Mouse (Mus musculus): ENCODE data around the gene Plekhg5. TPM values are rescaled to one million over a fixed set of nuclear protein-coding genes. Genes with fewer than 3 reads are reported as not detected.
A peak's percentile ranks its signal among the peaks of the same experiment; 100 is the strongest.

The Plekhg5 gene
- polyA plus RNA-seq, 1 experiment from 2014 or later = 13.8 TPM

DNA sequence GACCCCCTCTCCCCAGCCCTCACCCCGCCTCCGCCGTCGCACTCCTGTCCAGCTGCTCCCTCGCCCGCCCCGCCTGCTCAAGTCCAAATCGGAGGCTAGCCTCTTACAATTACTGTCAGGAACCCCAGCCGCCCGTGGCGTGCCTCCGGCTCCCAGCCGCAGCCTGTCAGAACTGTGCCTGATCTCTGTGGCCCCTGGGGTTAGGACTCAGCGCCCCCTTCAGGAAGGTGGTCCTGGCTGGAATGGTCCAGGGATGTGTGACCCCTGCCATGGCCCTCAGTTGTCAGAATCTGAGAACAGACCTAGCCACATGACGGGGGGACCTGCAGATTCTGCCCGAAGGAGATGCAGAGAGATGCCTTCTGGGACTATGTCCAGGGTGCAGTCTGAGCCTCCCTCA lies 41.8 kb downstream of the Plekhg5 start:
- H3K27me3 ChIP-seq (replicated peaks; ENCODE audit: control insufficient read depth, insufficient read depth, low read length) = peaks cover 49% of the 10 kb centered on the region
- H3K4me3 ChIP-seq (ENCODE audit: low read length) = no peak overlapping the region
- no peak overlapping the region for H3K27ac ChIP-seq (ENCODE audit: low read depth, low read length)
- no peaks in the 10 kb centered on the region for H3K9me3 ChIP-seq (ENCODE audit: control insufficient read depth, low read length)
- 56% methylated on average over 16 of the region's 16 CpGs for WGBS
- no peak overlapping the region for H3K4me2 ChIP-seq (ENCODE audit: low read length)
- no peak for ATAC-seq
- peaks cover 8% of the 10 kb centered on the region for H3K36me3 ChIP-seq (ENCODE audit: control insufficient read depth, insufficient read depth, low read length)
- no peak overlapping the region for H3K9ac ChIP-seq (ENCODE audit: low read depth, low read length)
- H3K4me1 ChIP-seq (ENCODE audit: control insufficient read depth, insufficient read depth, low read depth, low read length) = peaks cover 7% of the 10 kb centered on the region; the same call in 1 of the 2 replicates

DNA sequence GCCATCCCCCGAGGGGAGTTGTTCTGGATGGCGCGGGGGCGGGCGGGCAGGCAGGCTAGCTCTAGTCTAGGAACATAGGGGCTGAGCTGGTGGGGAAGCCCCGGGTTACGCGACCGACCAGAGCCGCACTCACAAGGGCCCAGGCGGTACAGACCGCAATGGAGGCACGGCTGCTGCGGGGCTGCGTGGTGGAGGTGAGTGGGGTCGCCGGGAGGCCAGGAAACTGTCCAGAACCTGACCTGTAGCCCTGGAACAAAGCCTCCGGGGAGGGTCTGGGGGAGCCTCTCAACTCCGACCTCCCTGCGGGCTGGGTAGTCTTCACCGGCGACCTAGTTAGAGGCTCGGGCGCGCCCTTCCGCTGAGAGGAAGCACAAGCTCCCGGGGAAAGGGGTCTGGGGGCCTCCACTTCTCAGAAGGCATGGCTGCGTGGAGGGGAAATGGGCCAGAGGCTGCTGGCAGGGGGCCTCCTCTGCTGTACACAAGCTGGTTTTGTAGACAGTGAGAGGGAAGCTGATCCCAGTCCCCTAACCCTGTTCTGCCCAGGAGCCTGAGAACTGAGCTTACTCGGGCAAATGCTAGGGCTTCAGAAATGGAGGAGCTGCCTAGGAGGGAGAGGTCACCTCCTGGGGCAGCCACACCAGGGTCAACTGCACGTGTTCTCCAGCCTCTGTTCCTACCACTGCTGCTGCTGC lies 43.8 kb downstream of the Plekhg5 start, which contains the start of gene Tnfrsf25:
Gene Tnfrsf25 (plus strand): TSS at position 14 of the 692 bp plus-strand sequence.
- Histone ChIP-seq H3K9me3 (ENCODE audit: control insufficient read depth, low read length) (no peaks in the 10 kb centered on the region), H3K4me2 (ENCODE audit: low read length) (peak within 1 kb of the TSS; percentile 21; the same call in 1 of the 2 replicates), H3K27me3 (replicated peaks; ENCODE audit: control insufficient read depth, insufficient read depth, low read length) (peaks cover 69% of the 10 kb centered on the region), H3K4me3 (ENCODE audit: low read length) (no peak within 1 kb of the TSS), H3K27ac (ENCODE audit: low read depth, low read length) (no peak within 1 kb of the TSS), H3K36me3 (ENCODE audit: control insufficient read depth, insufficient read depth, low read length) (peaks cover 8% of the 10 kb centered on the region), H3K4me1 (ENCODE audit: control insufficient read depth, insufficient read depth, low read depth, low read length) (peaks cover 23% of the 10 kb centered on the region), H3K9ac (ENCODE audit: low read depth, low read length) (no peak within 1 kb of the TSS)
- WGBS = 3% methylated on average over 30 of the region's 30 CpGs
- 0 out of 2 replicates have a peak, but pooled peaks have one; percentile 4 for ATAC-seq

DNA sequence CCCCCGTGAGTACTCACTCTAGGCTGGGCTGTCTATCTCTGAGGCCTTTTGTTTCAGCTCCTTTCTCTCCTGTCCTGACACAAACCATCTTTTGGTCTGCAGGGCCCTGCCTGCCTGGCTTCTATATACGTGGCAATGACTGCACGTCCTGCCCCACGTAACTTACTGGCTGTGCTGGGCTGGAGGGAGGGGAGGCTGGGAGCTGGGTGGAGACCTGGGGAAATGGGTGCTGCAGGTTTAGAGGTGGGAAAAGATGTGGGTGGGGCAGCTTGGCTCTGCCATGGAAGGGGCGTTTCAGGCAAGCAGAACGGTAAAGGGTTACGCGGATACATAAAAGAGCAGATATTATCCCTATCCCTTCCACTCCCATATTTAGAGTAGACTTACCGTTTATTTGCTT lies 45.2 kb downstream of the Plekhg5 start:
- WGBS = 68% methylated on average over 9 of the region's 9 CpGs
- no peaks in the 10 kb centered on the region for H3K9me3 ChIP-seq (ENCODE audit: control insufficient read depth, low read length)
- H3K4me1 ChIP-seq (ENCODE audit: control insufficient read depth, insufficient read depth, low read depth, low read length) = peaks cover 25% of the 10 kb centered on the region
- no peak for ATAC-seq
- no peak overlapping the region for H3K4me2 ChIP-seq (ENCODE audit: low read length)
- H3K27me3 ChIP-seq (replicated peaks; ENCODE audit: control insufficient read depth, insufficient read depth, low read length) = peaks cover 81% of the 10 kb centered on the region
- H3K36me3 ChIP-seq (ENCODE audit: control insufficient read depth, insufficient read depth, low read length) = peaks cover 8% of the 10 kb centered on the region
- H3K27ac ChIP-seq (ENCODE audit: low read depth, low read length) = no peak overlapping the region
- H3K4me3 ChIP-seq (ENCODE audit: low read length) = no peak overlapping the region
- H3K9ac ChIP-seq (ENCODE audit: low read depth, low read length) = no peak overlapping the region

DNA sequence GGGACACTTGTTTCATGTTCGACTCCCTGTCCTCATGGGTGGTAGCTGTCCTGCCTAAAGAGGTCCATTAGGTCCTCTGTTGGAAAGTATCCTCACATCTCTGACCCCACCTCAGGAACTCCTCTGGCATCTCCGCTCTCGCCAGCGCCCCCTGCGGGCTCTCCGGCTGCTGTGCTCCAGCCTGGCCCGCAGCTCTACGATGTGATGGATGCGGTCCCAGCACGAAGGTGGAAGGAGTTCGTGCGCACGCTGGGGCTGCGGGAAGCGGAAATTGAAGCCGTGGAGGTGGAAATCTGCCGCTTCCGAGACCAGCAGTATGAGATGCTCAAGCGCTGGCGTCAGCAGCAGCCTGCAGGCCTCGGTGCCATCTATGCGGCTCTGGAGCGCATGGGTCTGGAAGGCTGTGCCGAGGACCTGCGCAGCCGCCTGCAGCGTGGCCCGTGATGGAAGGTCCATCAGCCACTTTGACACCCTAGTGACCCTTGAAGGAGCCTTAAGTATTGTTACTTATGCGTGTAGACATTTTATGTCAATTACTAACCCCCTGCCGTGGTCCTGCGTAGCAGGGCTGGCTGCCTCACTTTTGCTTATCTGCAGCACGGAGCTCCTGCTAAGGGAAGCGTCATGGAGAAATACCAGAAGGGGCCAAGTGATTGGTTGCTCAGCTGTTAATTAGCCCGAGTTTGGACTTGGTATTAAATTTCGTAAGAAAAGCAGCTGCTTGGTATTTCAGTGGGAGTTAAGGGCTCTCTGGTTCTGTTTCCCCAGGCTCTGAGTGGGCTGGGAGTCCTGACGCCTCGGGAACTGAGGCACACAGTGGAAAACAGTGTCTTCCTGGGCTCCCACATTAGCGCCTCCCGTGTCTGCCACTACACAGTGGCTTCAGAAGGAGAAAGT lies 47.3 kb downstream of the Plekhg5 start:
- H3K4me3 ChIP-seq (ENCODE audit: low read length) = peak overlapping the region; percentile 22
- H3K4me2 ChIP-seq (ENCODE audit: low read length) = peak overlapping the region; percentile 37
- ATAC-seq = no peak; the same call in 1 of the 2 replicates
- peaks cover 3% of the 10 kb centered on the region; the same call in 1 of the 2 replicates for H3K36me3 ChIP-seq (ENCODE audit: control insufficient read depth, insufficient read depth, low read length)
- H3K27ac ChIP-seq (ENCODE audit: low read depth, low read length) = no peak overlapping the region
- peak overlapping the region; percentile 45; the same call in 1 of the 2 replicates for H3K9ac ChIP-seq (ENCODE audit: low read depth, low read length)
- peaks cover 91% of the 10 kb centered on the region for H3K27me3 ChIP-seq (replicated peaks; ENCODE audit: control insufficient read depth, insufficient read depth, low read length)
- WGBS = 6% methylated on average over 37 of the region's 39 CpGs
- H3K9me3 ChIP-seq (ENCODE audit: control insufficient read depth, low read length) = no peaks in the 10 kb centered on the region
- peaks cover 25% of the 10 kb centered on the region for H3K4me1 ChIP-seq (ENCODE audit: control insufficient read depth, insufficient read depth, low read depth, low read length)

DNA sequence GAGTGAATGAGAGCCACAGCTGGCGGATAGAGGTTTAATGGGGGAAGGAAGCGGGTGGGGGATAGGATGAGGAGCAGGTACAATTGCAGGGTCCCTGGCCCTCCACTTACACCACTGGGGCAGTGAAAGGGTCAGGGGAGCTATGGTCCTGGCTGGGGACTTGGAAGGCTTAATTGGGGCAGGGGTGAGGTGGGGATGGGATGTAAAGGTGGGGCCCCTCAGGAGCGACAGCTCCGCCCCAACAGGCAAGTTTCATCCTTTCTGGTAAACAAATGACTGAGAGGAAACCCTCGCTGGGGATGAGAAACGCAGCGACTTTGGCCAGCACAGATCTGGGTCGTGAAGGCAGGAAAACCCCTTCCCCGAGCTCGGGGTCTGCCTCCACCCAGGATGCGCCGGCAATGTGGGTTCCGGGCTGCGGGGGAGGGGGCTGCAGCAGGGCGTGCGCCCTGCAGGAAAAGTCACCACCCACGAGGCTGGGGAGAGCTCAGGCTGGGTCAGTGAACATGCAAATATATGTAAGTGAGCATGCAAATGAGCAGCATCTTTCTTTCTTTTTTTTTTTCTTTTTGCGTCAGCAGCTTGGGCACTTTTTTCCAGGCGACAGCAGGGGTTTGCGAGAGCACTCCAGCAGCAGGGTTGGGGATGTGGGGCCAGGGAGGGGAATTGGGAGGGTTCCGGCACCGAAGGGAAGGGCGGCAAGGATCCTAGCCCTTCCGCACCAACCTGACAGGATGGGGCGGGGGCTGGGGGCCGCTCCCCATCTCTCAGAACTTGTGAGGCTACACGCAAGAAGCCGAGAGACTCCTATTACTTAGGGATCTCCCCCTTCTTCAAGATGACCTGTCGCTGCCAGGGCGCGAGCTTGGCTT lies 48.2 kb downstream of the Plekhg5 start:
- no peaks in the 10 kb centered on the region for H3K9me3 ChIP-seq (ENCODE audit: control insufficient read depth, low read length)

DNA sequence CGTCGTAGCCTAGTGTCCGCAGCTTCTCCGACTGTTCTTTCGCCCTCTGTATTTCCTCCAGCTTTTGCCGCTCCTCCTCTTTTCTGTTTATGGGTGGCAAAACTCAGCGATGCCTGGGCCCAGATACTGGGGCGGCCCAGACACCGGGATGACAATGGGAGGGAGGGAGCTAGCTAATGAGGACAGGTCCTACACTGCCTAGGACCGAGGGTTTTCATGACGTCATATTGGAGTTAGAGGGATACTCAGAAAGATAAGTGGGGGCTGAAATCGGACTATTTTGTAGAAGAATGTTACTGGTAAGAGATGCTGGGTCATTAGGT lies 48.8 kb downstream of the Plekhg5 start:
- H3K4me2 ChIP-seq (ENCODE audit: low read length) = peak overlapping the region; percentile 25; the same call in 1 of the 2 replicates
- H3K4me3 ChIP-seq (ENCODE audit: low read length) = no peak overlapping the region; the same call in 1 of the 2 replicates

More for the DNA sequence above, 48.2 kb downstream of the Plekhg5 start:
- peak overlapping the region; percentile 25; the same call in 1 of the 2 replicates for H3K4me2 ChIP-seq (ENCODE audit: low read length)
- peak overlapping the region; percentile 16; the same call in 1 of the 2 replicates for H3K4me3 ChIP-seq (ENCODE audit: low read length)
- ATAC-seq = no peak
- WGBS = 4% methylated on average over 31 of the region's 31 CpGs
- H3K27me3 ChIP-seq (replicated peaks; ENCODE audit: control insufficient read depth, insufficient read depth, low read length) = peaks cover 90% of the 10 kb centered on the region
- H3K27ac ChIP-seq (ENCODE audit: low read depth, low read length) = no peak overlapping the region
- no peak overlapping the region for H3K9ac ChIP-seq (ENCODE audit: low read depth, low read length)
- H3K4me1 ChIP-seq (ENCODE audit: control insufficient read depth, insufficient read depth, low read depth, low read length) = peaks cover 31% of the 10 kb centered on the region
- no peaks in the 10 kb centered on the region for H3K36me3 ChIP-seq (ENCODE audit: control insufficient read depth, insufficient read depth, low read length)

DNA sequence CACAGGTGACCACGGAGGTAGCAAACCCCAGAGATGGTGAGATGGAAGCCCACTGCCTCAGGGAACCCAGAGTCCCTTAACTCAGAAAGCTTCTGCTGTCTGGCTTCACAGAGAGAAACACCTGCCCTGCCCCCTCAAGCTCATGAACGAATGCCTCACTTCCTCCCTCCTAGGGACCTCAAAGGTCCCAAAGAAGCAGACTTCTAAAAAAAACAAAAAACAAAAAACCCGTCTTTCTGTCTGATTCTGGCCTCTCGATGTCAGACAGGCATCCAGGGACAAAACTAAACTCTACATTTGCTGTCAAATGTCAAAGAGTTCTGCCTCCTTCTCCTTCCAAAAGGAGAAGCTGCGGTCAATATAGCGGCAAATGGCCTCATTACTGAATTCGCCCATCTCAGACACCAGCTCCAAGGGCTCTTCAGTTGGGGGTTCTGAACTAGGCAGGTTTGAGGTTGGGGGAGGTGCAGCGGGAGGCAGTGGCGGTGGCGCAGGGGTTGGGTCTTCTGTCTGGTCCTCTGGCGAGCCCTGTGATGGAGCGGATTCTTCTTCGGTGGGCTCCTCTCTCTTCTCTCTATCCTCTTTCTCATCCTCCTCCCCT lies 52.2 kb downstream of the Plekhg5 start:
- Histone ChIP-seq H3K27ac (ENCODE audit: low read depth, low read length) (no peak overlapping the region), H3K27me3 (replicated peaks; ENCODE audit: control insufficient read depth, insufficient read depth, low read length) (peaks cover 90% of the 10 kb centered on the region), H3K9me3 (ENCODE audit: control insufficient read depth, low read length) (no peaks in the 10 kb centered on the region), H3K9ac (ENCODE audit: low read depth, low read length) (no peak overlapping the region), H3K4me1 (ENCODE audit: control insufficient read depth, insufficient read depth, low read depth, low read length) (peaks cover 35% of the 10 kb centered on the region), H3K4me2 (ENCODE audit: low read length) (no peak overlapping the region), H3K4me3 (ENCODE audit: low read length) (no peak overlapping the region), H3K36me3 (ENCODE audit: control insufficient read depth, insufficient read depth, low read length) (no peaks in the 10 kb centered on the region)
- 7% methylated on average over 12 of the region's 13 CpGs for WGBS
- ATAC-seq = no peak

More for the DNA sequence above, 48.8 kb downstream of the Plekhg5 start:
- peaks cover 92% of the 10 kb centered on the region for H3K27me3 ChIP-seq (replicated peaks; ENCODE audit: control insufficient read depth, insufficient read depth, low read length)
- ATAC-seq = no peak
- H3K4me1 ChIP-seq (ENCODE audit: control insufficient read depth, insufficient read depth, low read depth, low read length) = peaks cover 31% of the 10 kb centered on the region
- WGBS = 3% methylated on average over 12 of the region's 12 CpGs
- H3K27ac ChIP-seq (ENCODE audit: low read depth, low read length) = no peak overlapping the region
- no peaks in the 10 kb centered on the region for H3K36me3 ChIP-seq (ENCODE audit: control insufficient read depth, insufficient read depth, low read length)
- no peak overlapping the region for H3K9ac ChIP-seq (ENCODE audit: low read depth, low read length)
- H3K9me3 ChIP-seq (ENCODE audit: control insufficient read depth, low read length) = no peaks in the 10 kb centered on the region

DNA sequence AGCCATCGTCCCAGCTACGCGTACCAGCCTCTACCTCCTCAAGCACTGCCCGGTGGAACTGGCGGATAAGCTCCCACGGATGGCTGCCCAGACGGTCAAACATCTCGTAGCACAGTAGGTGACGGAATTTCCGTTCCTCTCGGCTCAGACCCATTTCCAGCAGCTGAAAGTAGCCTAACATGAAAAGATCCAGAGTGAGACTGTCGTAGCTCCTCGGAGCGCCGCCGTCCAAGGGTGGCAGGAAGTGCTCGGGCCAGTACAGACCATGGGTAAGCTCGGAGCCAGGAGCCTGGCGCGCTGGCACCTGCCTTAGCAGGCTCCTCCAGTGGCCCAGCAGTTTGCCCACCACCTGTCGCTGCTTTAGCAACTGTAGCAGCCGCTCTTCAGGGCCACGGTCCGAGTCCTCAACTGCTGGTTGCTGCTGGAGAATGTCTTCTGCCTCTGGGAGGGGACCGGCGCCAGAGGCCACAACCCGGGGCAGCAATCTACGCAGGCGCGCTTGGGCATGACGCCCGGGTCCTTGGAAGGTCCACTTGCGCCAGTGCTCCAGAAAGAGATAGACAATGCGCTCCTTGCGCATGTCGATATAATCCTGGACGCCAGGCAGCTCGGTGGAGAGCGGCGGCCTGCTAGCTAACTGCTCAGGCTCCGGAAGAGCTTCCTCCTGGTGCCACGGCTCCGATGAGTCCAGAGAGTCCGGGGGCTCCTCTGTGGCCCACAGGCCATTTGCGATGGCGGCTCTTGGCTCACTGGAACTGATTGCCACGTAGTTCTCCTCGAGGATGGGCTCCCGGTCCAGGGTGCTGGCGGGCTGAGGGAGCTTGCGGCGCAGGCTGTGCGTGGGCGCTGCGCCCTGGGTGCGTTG lies 53.1 kb downstream of the Plekhg5 start:
- Histone ChIP-seq H3K4me1 (ENCODE audit: control insufficient read depth, insufficient read depth, low read depth, low read length) (peaks cover 25% of the 10 kb centered on the region), H3K27me3 (replicated peaks; ENCODE audit: control insufficient read depth, insufficient read depth, low read length) (peaks cover 90% of the 10 kb centered on the region), H3K9ac (ENCODE audit: low read depth, low read length) (peak overlapping the region; percentile 61), H3K27ac (ENCODE audit: low read depth, low read length) (no peak overlapping the region), H3K36me3 (ENCODE audit: control insufficient read depth, insufficient read depth, low read length) (no peaks in the 10 kb centered on the region), H3K4me3 (ENCODE audit: low read length) (peak overlapping the region; percentile 34), H3K9me3 (ENCODE audit: control insufficient read depth, low read length) (no peaks in the 10 kb centered on the region), H3K4me2 (ENCODE audit: low read length) (peak overlapping the region; percentile 54)
- 4% methylated on average over 52 of the region's 56 CpGs for WGBS
- no peak for ATAC-seq

All from hindbrain, embryonic 16.5 days (tissue).